Mouse (Mus musculus) CH12.LX (cell line): ENCODE results near the gene Coro2a.

Experiments used
- CTCF ChIP-seq, 2 experiments: IDR thresholded peaks in 1 of 2; conservative IDR thresholded peaks in 1 of 2; 2 replicates each; pipeline ENCODE4 v1.5.1; 2011 to 2012; ENCODE audit warnings: low read depth in 2 of 2, low read length in 2 of 2, improper control_type of control experiment in 1 of 2, inconsistent platforms in 1 of 2, mild to moderate bottlenecking in 1 of 2, moderate library complexity in 1 of 2
- E2F4 ChIP-seq: IDR thresholded peaks from 2 replicates; pipeline ENCODE4 v1.6.1; 2011; ENCODE audit warnings: low read depth, low read length, improper control_type of control experiment; ENCODE audit not compliant: insufficient replicate concordance
- ELF1 ChIP-seq: IDR thresholded peaks from 2 replicates; pipeline ENCODE4 v1.6.1; 2014; ENCODE audit warnings: low read depth, mild to moderate bottlenecking, inconsistent platforms, low read length, improper control_type of control experiment
- EP300 ChIP-seq: IDR thresholded peaks from 2 replicates; pipeline ENCODE4 v1.6.1; 2011; ENCODE audit warnings: low read length, improper control_type of control experiment
- HCFC1 ChIP-seq: IDR thresholded peaks from 2 replicates; pipeline ENCODE4 v1.6.1; 2012; ENCODE audit warnings: low read depth, mild to moderate bottlenecking, inconsistent platforms, low read length, improper control_type of control experiment
- MXI1 ChIP-seq: IDR thresholded peaks from 2 replicates; pipeline ENCODE4 v1.6.1; 2011; ENCODE audit warnings: mild to moderate bottlenecking, low read depth, low read length, improper control_type of control experiment
- MYC ChIP-seq: IDR thresholded peaks from 2 replicates; pipeline ENCODE4 v1.6.1; 2011; ENCODE audit warnings: low read depth, mild to moderate bottlenecking, improper control_type of control experiment, low read length
- POLR2A ChIP-seq: IDR thresholded peaks from 2 replicates; pipeline ENCODE4 v1.6.1; 2011; ENCODE audit warnings: low read depth, mild to moderate bottlenecking, improper control_type of control experiment, low read length
- TCF12 ChIP-seq: IDR thresholded peaks from 2 replicates; pipeline ENCODE4 v1.6.1; 2014; ENCODE audit warnings: low read depth, mild to moderate bottlenecking, inconsistent platforms, low read length, improper control_type of control experiment
- ZNF384 ChIP-seq: IDR thresholded peaks from 2 replicates; pipeline ENCODE4 v1.6.1; 2012; ENCODE audit warnings: low read depth, low read length, improper control_type of control experiment, inconsistent platforms

DNA sequence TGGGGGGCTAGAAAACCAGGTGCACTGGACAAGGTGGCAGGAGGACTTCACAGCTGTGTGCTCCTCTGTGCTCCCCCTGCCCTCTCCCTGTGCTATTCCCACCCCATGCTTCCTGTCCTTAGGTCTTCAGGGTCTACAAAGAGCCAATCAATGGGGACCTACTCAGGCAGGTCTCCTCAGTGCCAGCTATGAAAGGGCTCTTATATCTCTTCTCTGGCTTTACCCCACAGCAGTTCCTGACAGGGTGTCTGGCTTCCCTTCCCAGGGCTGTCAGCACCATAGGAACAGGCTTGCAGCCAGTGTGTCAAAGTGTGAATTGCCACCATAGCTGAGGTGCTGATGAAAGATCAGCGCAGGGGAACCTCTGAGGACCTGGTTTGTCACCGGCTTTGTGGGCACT is 81.5 kb downstream of the Coro2a start:
- TF ChIP-seq TCF12 (no peak), CTCF (conservative IDR thresholded peaks at IDR 0.05 in 1 of 2, IDR thresholded peaks at IDR 0.05 in 1 of 2; ENCODE audit: low read depth in 2 of 2, low read length in 2 of 2) (no peak), MXI1 (no peak), EP300 (no peak), ELF1 (no peak), HCFC1 (no peak), MYC (no peak), ZNF384 (no peak), E2F4 (no peak), POLR2A (no peak)
